ENCODE assay signal across 10 mouse cellular contexts in genomic region chr19:48391551-48391950, GRCm38 (mm10).
DNase-seq lines count a peak whose midpoint lies in the region; ATAC-seq lines count a peak whose summit lies in the region.
"Had no signal": no experiment of that assay in that cellular context is flagged by ENCODE, and none has a peak within 500 bp of the region (broad histone marks: within the 10 kb centered on the region; RNA-seq: fewer than 3 reads in every experiment).

No protein-coding gene starts in this region.

- no peak overlapping the region for H3K4me2 ChIP-seq in hindbrain, embryonic 11.5 days (replicated peaks; ENCODE audit: low read depth, low read length)
- H3K4me2 ChIP-seq in hindbrain, embryonic 13.5 days: no peak overlapping the region

- no peaks in the 10 kb centered on the region for H3K9me3 ChIP-seq in hindbrain, embryonic 11.5 days (ENCODE audit: control insufficient read depth, low read length)
- H3K9me3 ChIP-seq in hindbrain, embryonic 13.5 days: no peaks in the 10 kb centered on the region

- no peak overlapping the region for H3K27ac ChIP-seq in hindbrain, embryonic 11.5 days (ENCODE audit: low read depth, low read length)
- no peak overlapping the region for H3K27ac ChIP-seq in hindbrain, embryonic 13.5 days

- no peak for ATAC-seq in hindbrain, embryonic 11.5 days (ENCODE audit: low FRiP score)
- no peak for ATAC-seq in hindbrain, embryonic 13.5 days (ENCODE audit: low FRiP score)
- no peak for ATAC-seq in activated CD4-positive, CD25-positive, alpha-beta regulatory T cell, adult 4 months

- no peaks in the 10 kb centered on the region for H3K27me3 ChIP-seq in hindbrain, embryonic 11.5 days (ENCODE audit: control insufficient read depth, insufficient read depth, low read length)
- 0 out of 2 replicates have a peak, but pooled peaks cover 8% of the 10 kb centered on the region for H3K27me3 ChIP-seq in hindbrain, embryonic 13.5 days
- H3K27me3 ChIP-seq: megakaryocyte, embryonic 14.5 days had no signal

- WGBS in hindbrain, embryonic 11.5 days: 77% methylated on average over 1 of the region's 1 CpGs
- WGBS in hindbrain, embryonic 13.5 days: 63% methylated on average over 1 of the region's 1 CpGs

- DNase-seq in hindbrain, embryonic 11.5 days (ENCODE audit: low spot score): peak; percentile 16
- peak; percentile 65 for DNase-seq in right cerebral cortex, adult 18-20 months
- DNase-seq in right cerebral cortex, postnatal 25 days: no peak
- peak; percentile 30 for DNase-seq in layer of hippocampus, adult 9-11 months
- DNase-seq in cerebellum, postnatal 36 days: no peak
- DNase-seq in cerebellum, adult 18-20 months: no peak
- DNase-seq: thymus, postnatal 14 days had no signal

- H3K4me1 ChIP-seq in hindbrain, embryonic 11.5 days (replicated peaks; ENCODE audit: control insufficient read depth, insufficient read depth, low read length): no peaks in the 10 kb centered on the region
- H3K4me1 ChIP-seq in hindbrain, embryonic 13.5 days (replicated peaks): peaks cover 8% of the 10 kb centered on the region
- H3K4me1 ChIP-seq: megakaryocyte, embryonic 14.5 days had no signal

- no peak overlapping the region for H3K9ac ChIP-seq in hindbrain, embryonic 11.5 days (ENCODE audit: low read depth, low read length)
- no peak overlapping the region for H3K9ac ChIP-seq in hindbrain, embryonic 13.5 days

- no peak overlapping the region for H3K4me3 ChIP-seq in hindbrain, embryonic 11.5 days (ENCODE audit: low read depth, low read length)
- H3K4me3 ChIP-seq in hindbrain, embryonic 13.5 days: no peak overlapping the region
- H3K4me3 ChIP-seq: megakaryocyte, embryonic 14.5 days had no signal

- no peaks in the 10 kb centered on the region for H3K36me3 ChIP-seq in hindbrain, embryonic 11.5 days (ENCODE audit: control insufficient read depth, insufficient read depth, low read length)
- H3K36me3 ChIP-seq in hindbrain, embryonic 13.5 days: no peaks in the 10 kb centered on the region

Comparison
In these comparisons a context has a peak if more than half of its experiments do, and no peak if none do; other contexts are left out.
1. DNase-seq: peak in hindbrain, embryonic 11.5 days (single experiment), right cerebral cortex, adult 18-20 months (single experiment) and layer of hippocampus, adult 9-11 months (single experiment); none in right cerebral cortex, postnatal 25 days (single experiment), cerebellum, postnatal 36 days (0 of 2) and cerebellum, adult 18-20 months (0 of 2).